Mouse (Mus musculus): Measurements from ENCODE around the gene Cx3cr1.

DNA sequence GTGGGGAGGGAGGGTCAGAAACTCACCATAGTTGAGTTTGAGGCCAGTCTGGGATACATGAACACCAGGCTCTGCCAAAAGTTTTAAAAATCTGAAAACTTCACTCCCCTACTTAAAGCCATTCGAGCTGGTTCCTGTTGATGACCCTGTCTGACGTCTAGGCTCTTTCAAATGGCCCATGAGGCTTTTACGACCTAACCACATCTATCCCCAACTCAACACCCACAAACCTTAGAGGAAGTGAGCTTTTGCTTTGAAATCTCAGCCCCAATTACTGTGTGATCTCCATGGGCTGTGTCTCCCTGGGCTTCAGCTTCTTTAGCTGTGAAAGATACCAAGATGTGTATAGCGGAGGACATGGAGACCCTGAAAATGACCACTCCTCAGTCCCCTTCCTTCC lies 131.2 kb downstream of the Cx3cr1 start:
- TF ChIP-seq CTCF (IDR thresholded peaks at IDR 0.05; ENCODE audit: control insufficient read depth, insufficient read depth, insufficient read length) (no peak), USF1 (IDR thresholded peaks at IDR 0.05; ENCODE audit: low read depth) (no peak), CEBPB (IDR thresholded peaks at IDR 0.05; ENCODE audit: low read depth) (no peak)
